Mouse (Mus musculus) liver, adult 2 months (tissue): Measurements from ENCODE around the gene Clint1.

ENCODE experiments used
- CTCF ChIP-seq: fragments of 200-500 bp; IDR thresholded peaks from 2 replicates; pipeline ENCODE4 v1.5.1; 2011; ENCODE audit warnings: low read depth, low read length, control low read depth
- POLR2A ChIP-seq: fragments of 200-500 bp; IDR thresholded peaks from 2 replicates; pipeline ENCODE4 v1.6.1; 2011; ENCODE audit warnings: low read length, control low read depth; ENCODE audit not compliant: insufficient read depth; ENCODE audit errors: extremely low read depth

GRCm38 (mm10) chr11:45861334-45861733, 9.5 kb downstream of the Clint1 start:
- TF ChIP-seq CTCF (no peak), POLR2A (no peak)
